Mouse (Mus musculus) G1E (cell line): ENCODE results near the gene 5730596B20Rik.

Source experiments
- CTCF ChIP-seq: IDR thresholded peaks from 2 replicates; pipeline ENCODE4 v1.5.1; 2012; ENCODE audit warnings: low read depth, low read length, inconsistent platforms, mixed read lengths
- GATA1 ChIP-seq: IDR thresholded peaks from 2 replicates; pipeline ENCODE4 v1.6.1; 2012; ENCODE audit warnings: borderline replicate concordance, low read length, inconsistent platforms, mixed read lengths
- TAL1 ChIP-seq: conservative IDR thresholded peaks from 2 replicates; pipeline ENCODE4 v1.6.1; 2012; ENCODE audit warnings: low read depth, low read length, inconsistent platforms, mixed read lengths

DNA sequence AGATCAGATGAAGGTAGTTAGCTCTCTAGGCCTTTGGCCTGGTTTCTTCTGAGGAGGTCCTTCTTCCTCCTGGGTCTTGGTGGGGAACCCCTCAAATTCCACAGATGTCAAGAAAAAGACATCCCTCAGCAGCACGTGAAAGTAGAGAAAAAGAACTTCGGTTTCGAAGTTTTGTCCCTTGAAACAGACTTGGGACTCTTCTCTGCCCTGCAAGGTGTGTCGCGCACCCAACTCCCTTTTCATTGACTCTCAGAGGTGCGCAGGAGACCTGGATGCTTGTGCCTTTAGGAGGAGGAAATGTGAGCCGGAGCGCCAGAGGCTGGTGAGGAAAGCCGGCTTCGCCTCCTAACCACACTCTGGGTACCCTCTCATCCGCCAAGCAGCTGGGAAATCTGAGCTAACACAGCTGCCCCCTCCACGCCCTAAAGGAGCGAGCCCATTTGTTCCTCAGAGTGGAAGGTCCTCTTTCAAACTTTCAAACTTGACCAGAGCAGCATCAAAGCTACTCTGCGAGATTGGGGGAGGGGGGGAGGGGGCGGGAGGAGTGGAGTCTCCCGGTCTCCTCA, 26.8 kb upstream of the 5730596B20Rik start:
- TF ChIP-seq CTCF: no peak
- TF ChIP-seq TAL1: no peak
- TF ChIP-seq GATA1: no peak
